Mouse (Mus musculus) ES-E14 (cell line): ENCODE data around the gene Slc36a2. TPM values are rescaled to one million over a fixed set of nuclear protein-coding genes. Genes with fewer than 3 reads are reported as not detected.

Experiments
- DNase-seq: peaks from one replicate; pipeline ENCODE4 v3.0.0-alpha.2; 2013; ENCODE audit warnings: low read depth, low spot score
- H3K27ac ChIP-seq: 2 replicates; pipeline ENCODE4 v1.5.1; 2012; ENCODE audit warnings: low read depth, mild to moderate bottlenecking, low read length, moderate library complexity, mixed read lengths; ENCODE audit not compliant: poor library complexity, insufficient read depth, severe bottlenecking
- H3K36me3 ChIP-seq: 2 replicates; pipeline ENCODE4 v1.6.1; 2012; ENCODE audit warnings: mild to moderate bottlenecking, low read length, moderate library complexity, mixed read lengths; ENCODE audit not compliant: control insufficient read depth, poor library complexity, insufficient read depth, severe bottlenecking
- H3K4me1 ChIP-seq, 2 experiments: fragments of 150-350 bp in 1 of 2; sonication (generic) in 1 of 2; 2 replicates each; pipeline ENCODE4 v1.6.1; 2012; ENCODE audit warnings: low read length in 2 of 2, mild to moderate bottlenecking in 1 of 2, mixed read lengths in 1 of 2; ENCODE audit not compliant: control insufficient read depth in 2 of 2, insufficient read depth in 2 of 2, poor library complexity in 1 of 2
- H3K4me3 ChIP-seq, 2 experiments: fragments of 150-350 bp in 1 of 2; sonication (generic) in 1 of 2; 2 replicates each; pipeline ENCODE4 v1.5.1; 2012; ENCODE audit warnings: low read length in 2 of 2, low read depth in 1 of 2, mild to moderate bottlenecking in 1 of 2, mixed read lengths in 1 of 2; ENCODE audit not compliant: insufficient read depth in 1 of 2, poor library complexity in 1 of 2, severe bottlenecking in 1 of 2
- H3K9ac ChIP-seq: 2 replicates; pipeline ENCODE4 v1.6.1; 2012; ENCODE audit warnings: low read depth, mild to moderate bottlenecking, low read length, mixed read lengths; ENCODE audit not compliant: poor library complexity, insufficient read depth, severe bottlenecking
- H3K9me3 ChIP-seq: fragments of 150-350 bp; sonication (generic); 2 replicates; pipeline ENCODE4 v1.6.1; 2012; ENCODE audit warnings: low read depth, mild to moderate bottlenecking, low read length; ENCODE audit not compliant: control insufficient read depth, insufficient read depth
- CHD2 ChIP-seq: IDR thresholded peaks from 2 replicates; pipeline ENCODE4 v1.6.1; 2014; ENCODE audit warnings: mild to moderate bottlenecking, low read depth, low read length, inconsistent platforms
- HCFC1 ChIP-seq: IDR thresholded peaks from 2 replicates; pipeline ENCODE4 v1.6.1; 2012; ENCODE audit warnings: low read length, inconsistent platforms, borderline replicate concordance; ENCODE audit not compliant: insufficient read depth
- MAFK ChIP-seq: IDR thresholded peaks from 2 replicates; pipeline ENCODE4 v1.6.1; 2014; ENCODE audit warnings: mild to moderate bottlenecking, low read depth, low read length, inconsistent platforms; ENCODE audit not compliant: insufficient read depth
- ZC3H11A ChIP-seq: IDR thresholded peaks from 2 replicates; pipeline ENCODE4 v1.6.1; 2012; ENCODE audit warnings: low read depth, mild to moderate bottlenecking, inconsistent platforms, low read length, borderline replicate concordance
- ZNF384 ChIP-seq: IDR thresholded peaks from 2 replicates; pipeline ENCODE4 v1.6.1; 2012; ENCODE audit warnings: low read depth, low read length, inconsistent platforms
- in situ Hi-C, 2 experiments: fragments of 600-800 bp; cut with MboI; formaldehyde crosslinking; loops; one replicate each; pipeline ENCODE4 v1.15.1; 2025; ENCODE audit warnings: low sequenced_read_pairs in 2 of 2, inconsistent platforms in 1 of 2; ENCODE audit not compliant: unreplicated experiment in 2 of 2
- total RNA-seq: library from RNA; depleted of rRNA; stranded (reverse); fragments of 300-350 nt; gene quantifications from 2 replicates; pipeline ENCODE4 v1.2.3, GENCODE M21; 2012; rRNA removed

The Slc36a2 gene
- total RNA-seq = 0.09 TPM in 1 of 2 replicates, not detected in the other

GRCm38 (mm10) chr11:55184733-55185291 is at the start of gene Slc36a2:
Slc36a2 (minus strand) TSS chr11:55185077.
- DNase-seq = no peak
- no peak within 1 kb of the TSS for H3K27ac ChIP-seq
- H3K9me3 ChIP-seq = no peaks in the 10 kb centered on the region
- no peaks in the 10 kb centered on the region for H3K4me1 ChIP-seq
- in situ Hi-C loops = no loop called here
- TF ChIP-seq ZC3H11A (no peak), ZNF384 (no peak), MAFK (no peak)
- H3K9ac ChIP-seq = no peak within 1 kb of the TSS
- H3K4me3 ChIP-seq = peak within 1 kb of the TSS in 1 of 2 experiments; percentile 16; a peak in 1 of 4 replicates
- H3K36me3 ChIP-seq = no peaks in the 10 kb centered on the region

DNA sequence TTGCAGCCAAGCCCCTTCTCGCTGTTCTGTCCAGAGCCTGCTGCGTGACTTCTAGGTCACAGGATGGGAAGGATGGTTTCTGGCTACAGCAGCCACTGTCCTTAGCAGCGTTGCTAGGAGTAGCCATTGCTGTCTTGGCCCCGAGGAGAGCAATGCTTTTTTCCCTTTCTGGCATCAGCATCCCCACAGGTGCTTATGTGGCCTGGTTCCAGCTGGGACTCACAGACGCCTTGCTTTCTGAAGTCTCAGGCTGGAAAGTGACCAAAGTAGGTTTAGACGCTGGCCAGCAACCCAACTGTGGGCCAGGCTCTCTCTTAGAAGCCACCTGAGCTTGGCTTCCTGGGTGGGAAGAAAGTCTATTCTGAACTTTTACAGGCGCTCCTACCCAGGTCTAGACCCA is 49.4 kb upstream of the Slc36a2 start:
- no peak overlapping the region for H3K27ac ChIP-seq
- no peak overlapping the region for H3K4me3 ChIP-seq
- peaks cover 5% of the 10 kb centered on the region; the same call in 1 of the 2 replicates for H3K36me3 ChIP-seq
- in situ Hi-C loops = no loop called here
- no peaks in the 10 kb centered on the region for H3K4me1 ChIP-seq
- no peak for DNase-seq
- no peaks in the 10 kb centered on the region for H3K9me3 ChIP-seq
- TF ChIP-seq ZNF384 (no peak), MAFK (no peak), HCFC1 (no peak), ZC3H11A (no peak), CHD2 (no peak)
- no peak overlapping the region for H3K9ac ChIP-seq

- Histone ChIP-seq H3K9me3 (no peaks in the 10 kb centered on the region), H3K36me3 (peaks cover 5% of the 10 kb centered on the region; the same call in 1 of the 2 replicates), H3K27ac (no peak overlapping the region), H3K9ac (no peak overlapping the region), H3K4me3 (no peak overlapping the region), H3K4me1 (no peaks in the 10 kb centered on the region)
- in situ Hi-C loops = no loop called here
- no peak for TF ChIP-seq HCFC1
- no peak for TF ChIP-seq ZNF384
- TF ChIP-seq CHD2 = no peak
- TF ChIP-seq ZC3H11A = no peak
- no peak for TF ChIP-seq MAFK
- no peak for DNase-seq
Measured at GRCm38 (mm10) chr11:55231034-55231433, 46.2 kb upstream of the Slc36a2 start.

GRCm38 (mm10) chr11:55221306-55221705 is 36.4 kb upstream of the Slc36a2 start:
- in situ Hi-C loops = no loop called here
- no peaks in the 10 kb centered on the region for H3K4me1 ChIP-seq
- TF ChIP-seq ZC3H11A (no peak), HCFC1 (no peak), MAFK (no peak), CHD2 (no peak), ZNF384 (no peak)
- no peak overlapping the region for H3K9ac ChIP-seq
- no peak for DNase-seq
- H3K4me3 ChIP-seq = no peak overlapping the region
- H3K27ac ChIP-seq = no peak overlapping the region
- no peaks in the 10 kb centered on the region for H3K9me3 ChIP-seq
- peaks cover 6% of the 10 kb centered on the region; the same call in 1 of the 2 replicates for H3K36me3 ChIP-seq

DNA sequence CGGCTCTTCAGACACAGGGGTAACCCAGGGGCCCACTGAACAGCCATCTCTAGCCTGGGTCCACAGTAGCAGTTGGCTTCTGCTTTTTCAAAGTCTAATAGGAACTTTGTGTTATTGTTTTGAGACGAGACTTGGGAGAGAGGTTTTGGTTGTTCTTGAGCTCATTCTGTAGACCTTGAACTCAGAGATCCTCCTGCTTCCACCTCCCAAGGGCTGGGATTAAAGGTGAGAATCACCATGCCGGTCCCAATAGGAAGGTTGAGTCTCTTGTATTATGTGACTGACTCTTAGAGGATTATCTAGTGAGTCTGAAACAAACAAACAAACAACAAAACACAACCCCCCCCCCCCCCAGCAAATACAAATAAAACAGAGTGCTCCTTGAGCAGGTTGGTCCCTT is 33.6 kb upstream of the Slc36a2 start:
- TF ChIP-seq MAFK (no peak), CHD2 (no peak), HCFC1 (no peak), ZNF384 (no peak), ZC3H11A (no peak)
- in situ Hi-C loops = no loop called here
- no peak for DNase-seq
- Histone ChIP-seq H3K4me3 (no peak overlapping the region), H3K9me3 (no peaks in the 10 kb centered on the region), H3K27ac (no peak overlapping the region), H3K9ac (no peak overlapping the region), H3K36me3 (peaks cover 1% of the 10 kb centered on the region; the same call in 1 of the 2 replicates), H3K4me1 (no peaks in the 10 kb centered on the region)
